Mouse (Mus musculus) MEL (cell line): ENCODE measurements around the gene Dnah17. TPM values are rescaled to one million over a fixed set of nuclear protein-coding genes. Genes with fewer than 3 reads are reported as not detected.

Experiments
- DNase-seq: peaks from one replicate; pipeline ENCODE4 v3.0.0; 2011; ENCODE audit warnings: low read depth, low spot score
- H3K27ac ChIP-seq: 2 replicates; pipeline ENCODE4 v1.5.1; 2012; ENCODE audit warnings: low read depth, mild to moderate bottlenecking, control low read depth, low read length, moderate library complexity; ENCODE audit not compliant: control insufficient read depth
- H3K27me3 ChIP-seq, 2 experiments: fragments of 150-350 bp in 1 of 2; sonication (generic) in 1 of 2; 2 replicates each; pipeline ENCODE4 v1.6.1; 2012; ENCODE audit warnings: low read length in 2 of 2, mild to moderate bottlenecking in 2 of 2, improper control_type of control experiment in 1 of 2, moderate library complexity in 1 of 2; ENCODE audit not compliant: insufficient read depth in 2 of 2, control insufficient read depth in 1 of 2
- H3K36me3 ChIP-seq, 2 experiments: 2 replicates each; pipeline ENCODE4 v1.6.1; 2012 to 2014; ENCODE audit warnings: low read length in 2 of 2, improper control_type of control experiment in 1 of 2, inconsistent platforms in 1 of 2, mild to moderate bottlenecking in 1 of 2; ENCODE audit not compliant: insufficient read depth in 2 of 2, control insufficient read depth in 1 of 2
- H3K4me1 ChIP-seq, 2 experiments: fragments of 150-350 bp in 1 of 2; sonication (generic) in 1 of 2; 2 replicates each; pipeline ENCODE4 v1.6.1; 2012; ENCODE audit warnings: low read length in 2 of 2, improper control_type of control experiment in 1 of 2, mild to moderate bottlenecking in 1 of 2; ENCODE audit not compliant: insufficient read depth in 2 of 2, control insufficient read depth in 1 of 2
- H3K4me3 ChIP-seq, 2 experiments: fragments of 150-350 bp in 1 of 2; sonication (generic) in 1 of 2; 2 replicates each; pipeline ENCODE4 v1.5.1; 2012; ENCODE audit warnings: low read depth in 2 of 2, low read length in 2 of 2, mild to moderate bottlenecking in 2 of 2, moderate library complexity in 2 of 2, control low read depth in 1 of 2, improper control_type of control experiment in 1 of 2; ENCODE audit not compliant: control insufficient read depth in 1 of 2, insufficient read depth in 1 of 2
- H3K79me2 ChIP-seq: 2 replicates; pipeline ENCODE4 v1.6.1; 2012; ENCODE audit warnings: mild to moderate bottlenecking, low read length, moderate library complexity; ENCODE audit not compliant: control insufficient read depth, poor library complexity, insufficient read depth
- H3K9ac ChIP-seq: 2 replicates; pipeline ENCODE4 v1.6.1; 2012; ENCODE audit warnings: low read depth, mild to moderate bottlenecking, control low read depth, low read length, moderate library complexity; ENCODE audit not compliant: control insufficient read depth, poor library complexity, severe bottlenecking
- H3K9me3 ChIP-seq: fragments of 150-350 bp; sonication (generic); replicated peaks from 2 replicates; pipeline ENCODE4 v1.6.1; 2012; ENCODE audit warnings: mild to moderate bottlenecking, low read length, improper control_type of control experiment, moderate library complexity; ENCODE audit not compliant: insufficient read depth
- MAFK ChIP-seq: IDR thresholded peaks from 2 replicates; pipeline ENCODE4 v1.6.1; 2011; ENCODE audit warnings: low read depth, mild to moderate bottlenecking, low read length, improper control_type of control experiment, borderline replicate concordance
- MAZ ChIP-seq: IDR thresholded peaks from 2 replicates; pipeline ENCODE4 v1.6.1; 2012; ENCODE audit warnings: low read depth, mild to moderate bottlenecking, inconsistent platforms, low read length, improper control_type of control experiment
- MEF2A ChIP-seq: IDR thresholded peaks from 2 replicates; pipeline ENCODE4 v1.6.1; 2014; ENCODE audit warnings: low read depth, mild to moderate bottlenecking, inconsistent platforms, low read length, improper control_type of control experiment; ENCODE audit not compliant: poor library complexity, insufficient replicate concordance, severe bottlenecking; ENCODE audit errors: extremely low read depth
- MXI1 ChIP-seq: IDR thresholded peaks from 2 replicates; pipeline ENCODE4 v1.6.1; 2011; ENCODE audit warnings: mild to moderate bottlenecking, low read depth, low read length, improper control_type of control experiment
- MYB ChIP-seq: IDR thresholded peaks from 2 replicates; pipeline ENCODE4 v1.6.1; 2011; ENCODE audit warnings: mild to moderate bottlenecking, low read depth, low read length, improper control_type of control experiment
- MYC ChIP-seq: IDR thresholded peaks from 2 replicates; pipeline ENCODE4 v1.6.1; 2011; ENCODE audit warnings: low read depth, mild to moderate bottlenecking, low read length, improper control_type of control experiment, moderate library complexity
- POLR2A ChIP-seq, 2 experiments: IDR thresholded peaks; 2 replicates each; pipeline ENCODE4 v1.6.1; 2011 to 2012; ENCODE audit warnings: low read length in 2 of 2, mild to moderate bottlenecking in 2 of 2, control low read depth in 1 of 2, improper control_type of control experiment in 1 of 2, low read depth in 1 of 2, moderate library complexity in 1 of 2; ENCODE audit not compliant: control insufficient read depth in 1 of 2, insufficient read depth in 1 of 2, poor library complexity in 1 of 2
- RAD21 ChIP-seq: IDR thresholded peaks from 2 replicates; pipeline ENCODE4 v1.6.1; 2011; ENCODE audit warnings: mild to moderate bottlenecking, low read depth, low read length, improper control_type of control experiment
- RCOR1 ChIP-seq: IDR thresholded peaks from 2 replicates; pipeline ENCODE4 v1.6.1; 2012; ENCODE audit warnings: low read depth, mild to moderate bottlenecking, inconsistent platforms, low read length, improper control_type of control experiment
- TBP ChIP-seq: IDR thresholded peaks from 2 replicates; pipeline ENCODE4 v1.8.0; 2011; ENCODE audit warnings: low read depth, low read length, improper control_type of control experiment
- TCF12 ChIP-seq: IDR thresholded peaks from 2 replicates; pipeline ENCODE4 v1.6.1; 2014; ENCODE audit warnings: low read depth, mild to moderate bottlenecking, inconsistent platforms, low read length, improper control_type of control experiment, moderate library complexity
- UBTF ChIP-seq: IDR thresholded peaks from 2 replicates; pipeline ENCODE4 v1.6.1; 2012; ENCODE audit warnings: low read depth, mild to moderate bottlenecking, inconsistent platforms, low read length, improper control_type of control experiment, moderate library complexity, borderline replicate concordance; ENCODE audit not compliant: insufficient read depth
- USF1 ChIP-seq: IDR thresholded peaks from 2 replicates; pipeline ENCODE4 v1.6.1; 2014; ENCODE audit warnings: low read depth, mild to moderate bottlenecking, inconsistent platforms, low read length, improper control_type of control experiment, moderate library complexity
- ZMIZ1 ChIP-seq: IDR thresholded peaks from 2 replicates; pipeline ENCODE4 v1.6.1; 2012; ENCODE audit warnings: low read depth, mild to moderate bottlenecking, inconsistent platforms, low read length, improper control_type of control experiment, moderate library complexity
- polyA plus RNA-seq, 2 experiments: library from polyadenylated mRNA; stranded (reverse) in 1 of 2; unstranded in 1 of 2; fragments of >175 nt in 1 of 2; fragments of >200 nt in 1 of 2; gene quantifications; 2 replicates each; pipeline versions ENCODE4 v1.2.1 to v1.2.4; 2012; ENCODE audit warnings: low replicate concordance in 2 of 2, low read depth in 1 of 2; ENCODE audit not compliant: insufficient read length in 2 of 2, insufficient read depth in 1 of 2, missing spikeins in 1 of 2
- total RNA-seq: library from RNA; depleted of rRNA; stranded (reverse); fragments of 300-350 nt; gene quantifications from 2 replicates; pipeline ENCODE4 v1.2.3, GENCODE M21; 2012

Gene Dnah17
- total and polyA plus RNA-seq, 3 experiments: 0.04 to 0.21 TPM; not detected in 1

- no peaks in the 10 kb centered on the region for H3K9me3 ChIP-seq
- H3K4me1 ChIP-seq: no peaks in the 10 kb centered on the region
- no peak overlapping the region for H3K9ac ChIP-seq
- H3K36me3 ChIP-seq: no peaks in the 10 kb centered on the region
- H3K27me3 ChIP-seq: no peaks in the 10 kb centered on the region
- no peak overlapping the region for H3K27ac ChIP-seq
- DNase-seq: no peak
- TF ChIP-seq USF1: no peak
- no peak for TF ChIP-seq MAZ
- no peak overlapping the region for H3K4me3 ChIP-seq
- H3K79me2 ChIP-seq: no peaks in the 10 kb centered on the region
Observed at GRCm38 (mm10) chr11:118050174-118050573, 80.3 kb downstream of the Dnah17 start.

- TF ChIP-seq TBP: no peak
- DNase-seq: no peak
- no peaks in the 10 kb centered on the region for H3K27me3 ChIP-seq
Observed at GRCm38 (mm10) chr11:118049641-118050040, 80.8 kb downstream of the Dnah17 start.

GRCm38 (mm10) chr11:118043293-118043907 is 87.0 kb downstream of the Dnah17 start:
- H3K79me2 ChIP-seq: no peaks in the 10 kb centered on the region
- no peaks in the 10 kb centered on the region for H3K4me1 ChIP-seq
- no peaks in the 10 kb centered on the region for H3K27me3 ChIP-seq
- DNase-seq: no peak
- H3K9ac ChIP-seq: no peak overlapping the region
- TF ChIP-seq RAD21 (no peak), UBTF (no peak), TCF12 (no peak), MAFK (no peak), ZMIZ1 (no peak), POLR2A (IDR thresholded peaks at IDR 0.05; ENCODE audit: control insufficient read depth in 1 of 2, insufficient read depth in 1 of 2, low read depth in 1 of 2, low read length in 2 of 2, poor library complexity in 1 of 2) (no peak), MYB (no peak), RCOR1 (no peak), MXI1 (no peak), MYC (no peak), MEF2A (no peak)
- TF ChIP-seq, all 39 proteins: peak for 0
- Histone ChIP-seq H3K9me3 (no peaks in the 10 kb centered on the region), H3K4me3 (no peak overlapping the region), H3K27ac (no peak overlapping the region), H3K36me3 (no peaks in the 10 kb centered on the region)

More at GRCm38 (mm10) chr11:118049641-118050040, 80.8 kb downstream of the Dnah17 start:
- Histone ChIP-seq H3K9ac (no peak overlapping the region), H3K9me3 (no peaks in the 10 kb centered on the region), H3K4me3 (no peak overlapping the region), H3K79me2 (no peaks in the 10 kb centered on the region), H3K36me3 (no peaks in the 10 kb centered on the region), H3K27ac (no peak overlapping the region), H3K4me1 (no peaks in the 10 kb centered on the region)
